Mouse (Mus musculus) bone marrow, adult 2 months (tissue): ENCODE measurements around the gene 1700001P01Rik. TPM values are rescaled to one million over a fixed set of nuclear protein-coding genes. Genes with fewer than 3 reads are reported as not detected.

ENCODE experiments used
- H3K27ac ChIP-seq: fragments of 200-500 bp; 2 replicates; pipeline ENCODE4 v1.5.1; 2012; ENCODE audit warnings: low read depth, mild to moderate bottlenecking, control low read depth, inconsistent platforms, low read length; ENCODE audit not compliant: control insufficient read depth, poor library complexity, insufficient read depth
- H3K4me1 ChIP-seq: fragments of 200-500 bp; 2 replicates; pipeline ENCODE4 v1.6.1; 2011; ENCODE audit warnings: low read length; ENCODE audit not compliant: control insufficient read depth, insufficient read depth
- H3K4me3 ChIP-seq: fragments of 200-500 bp; replicated peaks from 2 replicates; pipeline ENCODE3; 2011; ENCODE audit warnings: mild to moderate bottlenecking, low read depth, low read length, control low read depth; ENCODE audit not compliant: control insufficient read depth
- CTCF ChIP-seq: fragments of 200-500 bp; IDR thresholded peaks from 2 replicates; pipeline ENCODE4 v1.5.1; 2011; ENCODE audit warnings: low read length, control low read depth; ENCODE audit not compliant: control insufficient read depth, insufficient read depth
- POLR2A ChIP-seq: fragments of 200-500 bp; IDR thresholded peaks from 2 replicates; pipeline ENCODE4 v1.6.1; 2011; ENCODE audit warnings: low read depth, mild to moderate bottlenecking, control low read depth, low read length, borderline replicate concordance; ENCODE audit not compliant: control insufficient read depth
- WGBS: fragments of 180-500 bp; shearing (Covaris S2); methylation state at CpG from one replicate; pipeline ENCODE4 v1.1.7; 2018; 5-methylcytosine and 5-hydroxymethylcytosine counted together
- polyA plus RNA-seq: library from polyadenylated mRNA; stranded (reverse); fragments of >200 nt; gene quantifications from 2 replicates; pipeline ENCODE4 v1.2.4, GENCODE M21; 2011; ENCODE audit warnings: low replicate concordance; ENCODE audit not compliant: missing spikeins, insufficient read depth, insufficient read length

Gene 1700001P01Rik
- polyA plus RNA-seq, 1 experiment = not detected

DNA sequence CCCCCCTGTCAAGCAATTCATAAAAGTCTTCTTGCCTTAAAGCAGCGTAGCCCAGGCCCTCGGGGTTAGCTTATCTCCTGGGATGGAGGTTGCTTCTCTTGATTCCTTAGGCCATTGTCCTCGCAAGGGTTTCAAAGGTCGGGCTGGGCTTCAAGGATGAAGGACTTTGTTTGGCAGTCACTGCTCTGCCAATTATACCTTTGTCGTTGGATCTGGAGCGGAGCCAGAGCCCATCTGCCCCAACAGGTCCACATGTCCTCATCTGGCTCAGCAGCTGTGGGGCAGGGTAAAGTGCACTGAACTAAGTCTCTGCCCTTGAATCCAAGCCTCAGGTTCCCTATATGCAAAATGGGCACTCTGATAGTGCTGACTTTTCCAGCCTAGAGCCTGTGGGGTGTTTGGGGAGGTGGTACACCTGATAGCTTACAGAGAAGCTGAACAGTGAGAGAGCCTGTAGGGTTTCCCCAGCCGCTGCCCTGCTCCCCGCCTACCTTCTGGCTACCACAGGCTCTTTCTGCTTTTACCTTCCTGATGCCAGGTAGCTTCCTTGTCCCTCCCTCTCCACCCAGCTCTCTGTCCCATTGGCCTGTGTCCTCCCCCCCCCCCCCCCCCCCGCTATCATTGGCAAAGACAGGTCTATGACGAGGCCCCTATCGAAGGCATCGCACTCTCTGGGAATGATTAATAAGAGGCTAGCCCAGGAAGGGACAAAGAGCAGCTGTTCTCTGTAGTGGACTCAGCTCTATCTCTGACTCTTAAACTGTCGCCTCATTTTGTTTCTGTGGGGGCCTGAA lies 36.0 kb upstream of the 1700001P01Rik start:
- TF ChIP-seq CTCF (no peak), POLR2A (no peak)
- WGBS = 73% methylated on average over 13 of the region's 13 CpGs
- Histone ChIP-seq H3K27ac (no peak overlapping the region), H3K4me1 (peaks cover 10% of the 10 kb centered on the region), H3K4me3 (no peak overlapping the region)

DNA sequence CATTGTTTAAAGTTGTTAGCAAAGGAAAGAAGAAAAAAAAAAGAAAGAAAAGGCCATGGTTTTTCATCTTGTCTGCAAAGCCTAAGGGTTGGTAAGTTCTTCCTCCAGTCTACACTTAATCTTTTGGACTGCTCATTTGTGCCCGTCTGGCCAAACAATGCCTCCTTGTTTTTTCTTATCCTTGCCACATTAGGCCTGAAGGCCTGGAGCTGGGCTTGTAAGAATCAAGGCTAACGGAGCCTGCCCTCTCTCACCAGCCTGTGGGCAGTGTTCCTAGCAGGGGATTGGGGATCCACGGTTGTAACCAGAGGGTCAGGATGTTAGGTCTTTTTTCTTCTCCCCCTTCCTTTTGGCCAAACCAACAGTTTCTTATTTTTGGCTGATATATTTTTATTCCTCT lies 35.3 kb upstream of the 1700001P01Rik start:
- Histone ChIP-seq H3K4me3 (no peak overlapping the region), H3K27ac (no peak overlapping the region), H3K4me1 (peaks cover 7% of the 10 kb centered on the region)
- TF ChIP-seq POLR2A (no peak), CTCF (no peak)
- 61% methylated on average over 3 of the region's 3 CpGs for WGBS

GRCm38 (mm10) chr11:97810356-97810755 lies 34.6 kb upstream of the 1700001P01Rik start:
- peaks cover 7% of the 10 kb centered on the region for H3K4me1 ChIP-seq
- no peak overlapping the region for H3K4me3 ChIP-seq
- 40% methylated on average over 7 of the region's 7 CpGs for WGBS
- H3K27ac ChIP-seq = no peak overlapping the region
- TF ChIP-seq POLR2A = no peak
- TF ChIP-seq CTCF = no peak

DNA sequence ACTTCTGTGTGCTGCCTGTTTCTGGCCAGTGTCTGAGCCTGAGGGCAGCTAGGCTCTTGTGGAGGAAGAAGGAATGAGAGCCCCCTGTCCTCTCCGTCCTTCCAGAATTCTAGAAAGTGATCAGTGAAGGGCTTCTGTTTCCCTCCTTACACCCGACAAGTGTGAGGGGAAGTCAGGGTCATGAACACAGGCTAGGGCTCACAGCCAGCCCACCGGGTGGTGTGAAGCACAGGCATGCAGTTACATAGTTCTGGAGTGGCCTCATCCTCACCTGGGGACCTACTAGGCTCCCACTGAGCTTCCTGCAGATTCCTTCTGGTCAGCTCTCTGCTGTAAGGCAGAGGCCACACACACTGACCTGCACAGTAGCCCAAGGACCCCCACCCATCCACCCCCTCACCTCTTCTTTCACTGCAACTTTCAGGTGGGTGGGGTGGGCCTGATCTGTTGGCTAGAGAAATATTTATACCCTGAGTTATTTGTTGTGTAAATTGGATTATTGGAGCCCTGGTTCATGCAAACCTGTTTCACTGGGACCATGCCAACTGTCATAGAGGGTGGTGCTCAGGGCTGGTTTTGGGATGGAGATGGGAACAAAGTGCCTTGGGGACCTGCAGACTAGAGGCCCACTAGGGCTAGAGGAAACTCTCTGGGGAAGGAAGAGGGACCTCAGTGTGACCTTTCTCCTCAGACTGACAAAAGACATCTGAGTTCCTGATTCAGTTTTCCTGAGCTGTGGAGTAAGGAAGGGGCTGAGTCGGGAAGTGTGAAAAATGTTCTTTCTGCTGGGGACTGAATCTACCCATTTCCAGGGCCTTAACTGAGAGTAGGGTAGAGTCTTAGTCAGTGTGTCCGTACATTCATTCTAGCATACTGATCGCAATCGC lies 33.8 kb upstream of the 1700001P01Rik start:
- no peak overlapping the region for H3K4me3 ChIP-seq
- 63% methylated on average over 7 of the region's 7 CpGs for WGBS
- no peak overlapping the region for H3K27ac ChIP-seq
- TF ChIP-seq POLR2A (no peak), CTCF (no peak)
- H3K4me1 ChIP-seq = peaks cover 5% of the 10 kb centered on the region

GRCm38 (mm10) chr11:97808621-97809234 lies 33.0 kb upstream of the 1700001P01Rik start:
- WGBS = 79% methylated on average over 5 of the region's 5 CpGs
- no peak overlapping the region for H3K27ac ChIP-seq
- H3K4me1 ChIP-seq = peaks cover 5% of the 10 kb centered on the region
- H3K4me3 ChIP-seq = no peak overlapping the region
- no peak for TF ChIP-seq POLR2A
- no peak for TF ChIP-seq CTCF

DNA sequence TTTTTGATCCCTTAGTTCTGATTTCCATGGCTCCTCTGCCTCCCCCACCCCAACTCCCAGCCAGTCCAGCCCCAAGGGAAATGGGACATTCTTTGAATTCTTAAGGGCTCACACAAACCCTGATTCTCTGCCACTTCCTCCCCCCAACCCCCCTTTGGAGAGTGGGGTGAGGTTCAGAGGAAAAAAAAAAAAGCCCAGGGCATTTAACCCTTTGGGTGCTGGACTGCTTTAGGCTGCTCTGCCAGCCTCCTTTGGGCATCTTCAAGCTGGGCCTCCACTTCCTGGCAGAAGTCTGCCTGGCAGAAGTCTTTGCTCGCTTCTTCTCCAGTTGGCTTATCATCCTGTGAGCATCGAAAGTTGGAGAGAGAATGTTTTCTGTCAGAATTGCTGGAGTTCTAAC lies 32.4 kb upstream of the 1700001P01Rik start:
- peaks cover 2% of the 10 kb centered on the region; the same call in 1 of the 2 replicates for H3K4me1 ChIP-seq
- TF ChIP-seq CTCF = no peak
- no peak for TF ChIP-seq POLR2A
- no peak overlapping the region for H3K4me3 ChIP-seq
- no peak overlapping the region for H3K27ac ChIP-seq
- 67% methylated on average over 2 of the region's 2 CpGs for WGBS

DNA sequence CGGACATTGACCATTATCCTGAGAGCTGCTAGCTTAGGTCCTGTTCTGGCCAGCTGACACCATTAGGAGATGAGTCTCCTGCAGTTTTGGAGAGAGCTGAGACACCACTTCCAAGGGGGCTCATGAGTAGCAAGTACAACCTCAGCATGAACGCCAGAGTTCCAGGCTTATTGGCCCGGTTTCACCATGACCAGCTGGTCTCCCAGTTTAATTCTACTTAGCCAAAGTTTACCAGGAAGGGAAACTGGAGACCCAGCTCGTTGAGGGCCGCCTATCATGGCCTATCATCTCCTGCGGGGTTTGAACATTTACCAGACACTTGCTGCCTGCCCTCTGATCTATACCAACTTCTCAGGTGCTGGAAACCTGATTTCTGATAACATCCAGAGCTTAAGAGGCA lies 31.9 kb upstream of the 1700001P01Rik start:
- TF ChIP-seq CTCF = no peak
- no peak for TF ChIP-seq POLR2A
- Histone ChIP-seq H3K27ac (no peak overlapping the region), H3K4me1 (peaks cover 2% of the 10 kb centered on the region; the same call in 1 of the 2 replicates), H3K4me3 (no peak overlapping the region)
- whole genome bisulfite sequencing = 54% methylated on average over 6 of the region's 6 CpGs

DNA sequence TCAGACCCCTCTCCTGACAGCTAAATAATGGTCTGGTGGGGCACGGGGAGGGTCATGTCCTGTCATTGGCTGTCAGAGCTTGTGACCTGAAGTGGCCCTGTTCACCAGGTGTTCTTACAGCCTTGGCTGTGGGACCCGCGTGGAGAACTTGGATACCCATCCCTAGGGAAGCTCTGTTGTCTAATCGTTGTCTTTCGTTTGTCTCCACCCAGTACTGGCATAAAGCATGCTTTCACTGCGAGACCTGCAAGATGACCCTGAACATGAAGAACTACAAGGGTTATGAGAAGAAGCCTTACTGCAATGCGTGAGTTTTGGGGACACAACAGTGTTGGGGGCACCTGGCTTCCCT lies 30.9 kb upstream of the 1700001P01Rik start:
- H3K27ac ChIP-seq = no peak overlapping the region
- H3K4me1 ChIP-seq = peaks cover 4% of the 10 kb centered on the region; the same call in 1 of the 2 replicates
- TF ChIP-seq POLR2A (no peak), CTCF (no peak)
- H3K4me3 ChIP-seq = no peak overlapping the region
- 83% methylated on average over 7 of the region's 7 CpGs for WGBS
